Mouse (Mus musculus) kidney, embryonic 14.5 days (tissue): ENCODE data around the gene Gm49322. TPM values are rescaled to one million over a fixed set of nuclear protein-coding genes. Genes with fewer than 3 reads are reported as not detected.
A peak's percentile ranks its signal among the peaks of the same experiment; 100 is the strongest.

Experiments
- ATAC-seq: fragments of 200-750 bp; cut with Nextera tagmentation; 2 replicates; pipeline ENCODE4 v1.8.0; 2017; ENCODE audit warnings: moderate number of reproducible peaks, mild to moderate bottlenecking, moderate TSS enrichment, moderate library complexity; ENCODE audit not compliant: low FRiP score, low TSS enrichment
- H3K27ac ChIP-seq: fragments of 300-500 bp; sonication (generic); 2 replicates; pipeline ENCODE4 v1.5.1; 2014; ENCODE audit warnings: low read depth, mild to moderate bottlenecking, low read length, moderate library complexity, mixed read lengths
- H3K27me3 ChIP-seq: fragments of 300-500 bp; sonication (generic); 2 replicates; pipeline ENCODE4 v1.6.1; 2014; ENCODE audit warnings: mild to moderate bottlenecking, low read length; ENCODE audit not compliant: control insufficient read depth, insufficient read depth
- H3K36me3 ChIP-seq: fragments of 300-500 bp; sonication (generic); 2 replicates; pipeline ENCODE4 v1.6.1; 2014; ENCODE audit warnings: low read length, mixed read lengths; ENCODE audit not compliant: control insufficient read depth, insufficient read depth
- H3K4me1 ChIP-seq: fragments of 300-500 bp; sonication (generic); 2 replicates; pipeline ENCODE4 v1.6.1; 2014; ENCODE audit warnings: low read length, mixed read lengths; ENCODE audit not compliant: control insufficient read depth, insufficient read depth
- H3K4me2 ChIP-seq: fragments of 300-500 bp; sonication (generic); replicated peaks from 2 replicates; pipeline ENCODE4 v1.6.1; 2014; ENCODE audit warnings: low read depth, mild to moderate bottlenecking, low read length
- H3K4me3 ChIP-seq: fragments of 300-500 bp; sonication (generic); 2 replicates; pipeline ENCODE4 v1.5.1; 2014; ENCODE audit warnings: mild to moderate bottlenecking, low read length
- H3K9ac ChIP-seq: fragments of 300-500 bp; sonication (generic); 2 replicates; pipeline ENCODE4 v1.6.1; 2014; ENCODE audit warnings: low read depth, mild to moderate bottlenecking, low read length, moderate library complexity
- H3K9me3 ChIP-seq: fragments of 300-500 bp; sonication (generic); 2 replicates; pipeline ENCODE4 v1.6.1; 2016; ENCODE audit warnings: low read length; ENCODE audit not compliant: control insufficient read depth
- WGBS: fragments of 180-500 bp; shearing (Covaris S2); extraction: QIAGEN DNeasy Blood & Tissue Kit; methylation state at CpG from one replicate; pipeline ENCODE4 v1.1.7; 2014; 5-methylcytosine and 5-hydroxymethylcytosine counted together
- polyA plus RNA-seq: library from polyadenylated mRNA; unstranded; fragments of >200 nt; fragmentation: Nextera tagmentation; extraction: Ambion mirVana; gene quantifications from 2 replicates; pipeline ENCODE4 v1.2.1, GENCODE M21; 2014

The Gm49322 gene
- polyA plus RNA-seq, 1 experiment from 2014 or later, result 2.5 TPM

GRCm38 (mm10) chr10:80589127-80589878, 16.5 kb upstream of the Gm49322 start:
- H3K9me3 ChIP-seq, result no peaks in the 10 kb centered on the region
- H3K4me1 ChIP-seq, result peaks cover 14% of the 10 kb centered on the region; the same call in 1 of the 2 replicates
- H3K9ac ChIP-seq, result peak overlapping the region; percentile 94
- peaks cover 20% of the 10 kb centered on the region for H3K36me3 ChIP-seq
- H3K4me2 ChIP-seq, result peak overlapping the region; percentile 97
- peak overlapping the region; percentile 24 for H3K27ac ChIP-seq
- no peak; the same call in 1 of the 2 replicates for ATAC-seq
- H3K27me3 ChIP-seq, result no peaks in the 10 kb centered on the region
- H3K4me3 ChIP-seq, result peak overlapping the region; percentile 97
- WGBS, result 16% methylated on average over 12 of the region's 12 CpGs

- Histone ChIP-seq H3K9me3 (no peaks in the 10 kb centered on the region), H3K27ac (peak within 1 kb of the TSS; percentile 24), H3K4me3 (peak within 1 kb of the TSS; percentile 97), H3K27me3 (no peaks in the 10 kb centered on the region), H3K9ac (peak within 1 kb of the TSS; percentile 94), H3K36me3 (peaks cover 14% of the 10 kb centered on the region), H3K4me1 (peaks cover 14% of the 10 kb centered on the region; the same call in 1 of the 2 replicates), H3K4me2 (peak within 1 kb of the TSS; percentile 97)
- peak; percentile 96 for ATAC-seq
- WGBS, result under 1% methylated on average over 73 of the region's 73 CpGs
Measured at GRCm38 (mm10) chr10:80589879-80590854, 15.7 kb upstream of the Gm49322 start, which contains the start of gene Abhd17a. Abhd17a (minus strand) TSS chr10:80590341.

GRCm38 (mm10) chr10:80596318-80596717, 9.5 kb upstream of the Gm49322 start:
- Histone ChIP-seq H3K4me3 (no peak overlapping the region), H3K9me3 (no peaks in the 10 kb centered on the region), H3K4me2 (no peak overlapping the region), H3K36me3 (no peaks in the 10 kb centered on the region), H3K27ac (no peak overlapping the region), H3K9ac (no peak overlapping the region), H3K4me1 (no peaks in the 10 kb centered on the region), H3K27me3 (no peaks in the 10 kb centered on the region)
- 32% methylated on average over 4 of the region's 4 CpGs for whole genome bisulfite sequencing
- no peak for ATAC-seq

- peaks cover 14% of the 10 kb centered on the region for H3K36me3 ChIP-seq
- peak within 1 kb of the TSS; percentile 62 for H3K4me2 ChIP-seq
- peak within 1 kb of the TSS; percentile 48; the same call in 1 of the 2 replicates for H3K27ac ChIP-seq
- H3K4me1 ChIP-seq, result peaks cover 11% of the 10 kb centered on the region
- no peaks in the 10 kb centered on the region for H3K27me3 ChIP-seq
- H3K9ac ChIP-seq, result peak within 1 kb of the TSS; percentile 66
- H3K9me3 ChIP-seq, result no peaks in the 10 kb centered on the region
- WGBS, result under 1% methylated on average over 54 of the region's 54 CpGs
- peak within 1 kb of the TSS; percentile 50 for H3K4me3 ChIP-seq
- peak; percentile 94 for ATAC-seq
Measured at GRCm38 (mm10) chr10:80602698-80603325, 3.0 kb upstream of the Gm49322 start, which contains the start of the genes Scamp4 and Adat3. Scamp4 (plus strand) TSS chr10:80602872. Adat3 (plus strand) TSS chr10:80602880.

- Histone ChIP-seq H3K9ac (peak overlapping the region; percentile 66), H3K4me2 (peak overlapping the region; percentile 62), H3K4me3 (peak overlapping the region; percentile 50), H3K4me1 (peaks cover 11% of the 10 kb centered on the region), H3K27me3 (no peaks in the 10 kb centered on the region), H3K27ac (peak overlapping the region; percentile 20; the same call in 1 of the 2 replicates), H3K9me3 (no peaks in the 10 kb centered on the region), H3K36me3 (peaks cover 20% of the 10 kb centered on the region)
- 32% methylated on average over 7 of the region's 7 CpGs for WGBS
- peak; percentile 7 for ATAC-seq
Measured at GRCm38 (mm10) chr10:80603364-80603763, 2.5 kb upstream of the Gm49322 start.

- Histone ChIP-seq H3K27ac (no peak overlapping the region), H3K27me3 (no peaks in the 10 kb centered on the region), H3K4me3 (peak overlapping the region; percentile 50), H3K9ac (peak overlapping the region; percentile 66), H3K4me1 (peaks cover 11% of the 10 kb centered on the region), H3K4me2 (peak overlapping the region; percentile 62), H3K9me3 (no peaks in the 10 kb centered on the region), H3K36me3 (peaks cover 26% of the 10 kb centered on the region)
- WGBS, result 94% methylated on average over 7 of the region's 7 CpGs
- no peak for ATAC-seq
Measured at GRCm38 (mm10) chr10:80604001-80604509, 1.8 kb upstream of the Gm49322 start.

- no peak for ATAC-seq
- H3K9ac ChIP-seq, result no peak overlapping the region
- H3K4me1 ChIP-seq, result peaks cover 11% of the 10 kb centered on the region
- no peak overlapping the region for H3K4me2 ChIP-seq
- H3K9me3 ChIP-seq, result no peaks in the 10 kb centered on the region
- no peaks in the 10 kb centered on the region for H3K27me3 ChIP-seq
- H3K36me3 ChIP-seq, result peaks cover 34% of the 10 kb centered on the region
- WGBS, result 87% methylated on average over 2 of the region's 2 CpGs
- no peak overlapping the region for H3K27ac ChIP-seq
- no peak overlapping the region for H3K4me3 ChIP-seq
Measured at GRCm38 (mm10) chr10:80604988-80605387, 833 bp upstream of the Gm49322 start.

- Histone ChIP-seq H3K9ac (no peak overlapping the region), H3K27ac (no peak overlapping the region), H3K36me3 (peaks cover 34% of the 10 kb centered on the region), H3K27me3 (no peaks in the 10 kb centered on the region), H3K4me1 (peaks cover 11% of the 10 kb centered on the region), H3K9me3 (no peaks in the 10 kb centered on the region), H3K4me2 (no peak overlapping the region), H3K4me3 (no peak overlapping the region)
- no peak for ATAC-seq
- WGBS, result 92% methylated on average over 23 of the region's 23 CpGs
Measured at GRCm38 (mm10) chr10:80606306-80606705, 485 bp downstream of the Gm49322 start.
